Mouse (Mus musculus): ENCODE data around the gene Arhgap40.

Arhgap40 gene

GRCm38 (mm10) chr2:158546751-158547150, 34.2 kb downstream of the Arhgap40 start:
- DNase-seq (ENCODE audit: low spot score in 2 of 2): peak; percentile 72 to 83

GRCm38 (mm10) chr2:158550067-158550466, 37.5 kb downstream of the Arhgap40 start:
- peak; percentile 75 to 77 for DNase-seq (ENCODE audit: low spot score in 2 of 2)

- DNase-seq (ENCODE audit: low spot score in 2 of 2): no peak
These were observed 41.8 kb downstream of the Arhgap40 start for GRCm38 (mm10) chr2:158554366-158554765.

- no peak for DNase-seq (ENCODE audit: low spot score in 2 of 2)
These were observed 42.7 kb downstream of the Arhgap40 start for GRCm38 (mm10) chr2:158555252-158555651.

GRCm38 (mm10) chr2:158555812-158556211, 43.2 kb downstream of the Arhgap40 start:
- no peak for DNase-seq (ENCODE audit: low spot score in 2 of 2)

- peak; percentile 83 to 84 for DNase-seq (ENCODE audit: low spot score in 2 of 2)
These were observed 43.6 kb downstream of the Arhgap40 start for GRCm38 (mm10) chr2:158556225-158556624.

GRCm38 (mm10) chr2:158556750-158557149, 44.2 kb downstream of the Arhgap40 start:
- DNase-seq (ENCODE audit: low spot score in 2 of 2): no peak

- no peak for DNase-seq (ENCODE audit: low spot score in 2 of 2)
These were observed 47.3 kb downstream of the Arhgap40 start for GRCm38 (mm10) chr2:158559945-158560344.

- DNase-seq (ENCODE audit: low spot score in 2 of 2): no peak
These were observed 48.2 kb downstream of the Arhgap40 start for GRCm38 (mm10) chr2:158560801-158561200.

- DNase-seq (ENCODE audit: low spot score in 2 of 2): no peak
These were observed 49.0 kb downstream of the Arhgap40 start for GRCm38 (mm10) chr2:158561371-158562144.

- no peak for DNase-seq (ENCODE audit: low spot score in 2 of 2)
These were observed 58.0 kb downstream of the Arhgap40 start for GRCm38 (mm10) chr2:158570421-158571081.

GRCm38 (mm10) chr2:158579979-158580378, 67.4 kb downstream of the Arhgap40 start:
- DNase-seq (ENCODE audit: low spot score in 2 of 2): no peak

GRCm38 (mm10) chr2:158584621-158585358, 72.2 kb downstream of the Arhgap40 start:
- no peak for DNase-seq (ENCODE audit: low spot score in 2 of 2)

- no peak for DNase-seq (ENCODE audit: low spot score in 2 of 2)
These were observed 76.1 kb downstream of the Arhgap40 start for GRCm38 (mm10) chr2:158588524-158589271.

GRCm38 (mm10) chr2:158590495-158590894, 77.9 kb downstream of the Arhgap40 start:
- DNase-seq (ENCODE audit: low spot score in 2 of 2): no peak

GRCm38 (mm10) chr2:158591286-158591685, 78.7 kb downstream of the Arhgap40 start:
- no peak for DNase-seq (ENCODE audit: low spot score in 2 of 2)

GRCm38 (mm10) chr2:158593371-158593770, 80.8 kb downstream of the Arhgap40 start:
- DNase-seq (ENCODE audit: low spot score in 2 of 2): no peak

- peak in 1 of 2 experiments; percentile 14 for DNase-seq (ENCODE audit: low spot score in 2 of 2)
These were observed 82.5 kb downstream of the Arhgap40 start for GRCm38 (mm10) chr2:158595103-158595502.

GRCm38 (mm10) chr2:158595577-158595976, 83.0 kb downstream of the Arhgap40 start:
- DNase-seq (ENCODE audit: low spot score in 2 of 2): no peak

GRCm38 (mm10) chr2:158596803-158597202, 84.2 kb downstream of the Arhgap40 start:
- no peak for DNase-seq (ENCODE audit: low spot score in 2 of 2)

Measured in frontal cortex, postnatal 36 days (tissue).